Mouse (Mus musculus): ENCODE results near the gene Lamb1. TPM values are rescaled to one million over a fixed set of nuclear protein-coding genes. Genes with fewer than 3 reads are reported as not detected.

Lamb1 gene
- polyA plus RNA-seq, 1 experiment from 2014 or later: 38.1 TPM

GRCm38 (mm10) chr12:31302766-31303511 is 37.9 kb downstream of the Lamb1 start:
- Histone ChIP-seq H3K9me3 (ENCODE audit: control insufficient read depth, low read length) (no peaks in the 10 kb centered on the region), H3K9ac (ENCODE audit: low read length) (no peak overlapping the region)
- ATAC-seq (ENCODE audit: insufficient number of reproducible peaks, low FRiP score, low TSS enrichment, low read depth): no peak

GRCm38 (mm10) chr12:31306075-31306675 is 41.1 kb downstream of the Lamb1 start:
- 75% methylated on average over 5 of the region's 5 CpGs for WGBS
- no peak for ATAC-seq (ENCODE audit: insufficient number of reproducible peaks, low FRiP score, low TSS enrichment, low read depth)
- Histone ChIP-seq H3K4me3 (ENCODE audit: low read depth, low read length) (no peak overlapping the region), H3K4me2 (ENCODE audit: low read depth, severe bottlenecking) (no peak overlapping the region), H3K4me1 (ENCODE audit: control insufficient read depth, insufficient read depth, low read length) (no peaks in the 10 kb centered on the region), H3K9ac (ENCODE audit: low read length) (no peak overlapping the region), H3K27ac (replicated peaks; ENCODE audit: low read depth, low read length) (no peak overlapping the region), H3K27me3 (ENCODE audit: control insufficient read depth, insufficient read depth, low read length) (no peaks in the 10 kb centered on the region), H3K9me3 (ENCODE audit: control insufficient read depth, low read length) (no peaks in the 10 kb centered on the region), H3K36me3 (ENCODE audit: control insufficient read depth, insufficient read depth, low read length) (peaks cover 16% of the 10 kb centered on the region)
- no peak for DNase-seq (ENCODE audit: low spot score)

More at GRCm38 (mm10) chr12:31302766-31303511, 37.9 kb downstream of the Lamb1 start:
- Histone ChIP-seq H3K27ac (replicated peaks; ENCODE audit: low read depth, low read length) (no peak overlapping the region), H3K4me2 (ENCODE audit: low read depth, severe bottlenecking) (no peak overlapping the region), H3K27me3 (ENCODE audit: control insufficient read depth, insufficient read depth, low read length) (no peaks in the 10 kb centered on the region), H3K36me3 (ENCODE audit: control insufficient read depth, insufficient read depth, low read length) (peaks cover 22% of the 10 kb centered on the region), H3K4me1 (ENCODE audit: control insufficient read depth, insufficient read depth, low read length) (no peaks in the 10 kb centered on the region), H3K4me3 (ENCODE audit: low read depth, low read length) (no peak overlapping the region)
- DNase-seq (ENCODE audit: low spot score): no peak
- 88% methylated on average over 16 of the region's 16 CpGs for WGBS

DNA sequence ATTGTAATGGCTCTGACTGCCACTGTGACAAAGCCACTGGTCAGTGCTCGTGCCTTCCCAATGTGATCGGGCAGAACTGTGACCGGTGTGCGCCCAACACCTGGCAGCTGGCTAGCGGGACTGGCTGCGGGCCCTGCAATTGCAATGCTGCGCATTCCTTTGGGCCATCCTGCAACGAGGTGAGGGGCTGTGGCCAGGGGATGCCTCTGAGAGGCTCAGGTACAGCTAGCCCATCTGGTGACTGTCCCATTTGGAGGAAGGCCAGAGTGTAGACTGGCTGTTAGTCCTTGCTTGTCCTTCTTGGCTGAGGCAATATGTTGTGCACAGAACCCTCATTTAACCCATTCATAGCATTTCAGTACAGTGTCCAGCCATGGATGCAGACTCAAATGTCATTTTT is 42.0 kb downstream of the Lamb1 start:
- Histone ChIP-seq H3K4me2 (ENCODE audit: low read depth, severe bottlenecking) (no peak overlapping the region), H3K27ac (replicated peaks; ENCODE audit: low read depth, low read length) (no peak overlapping the region), H3K4me1 (ENCODE audit: control insufficient read depth, insufficient read depth, low read length) (no peaks in the 10 kb centered on the region), H3K9me3 (ENCODE audit: control insufficient read depth, low read length) (no peaks in the 10 kb centered on the region), H3K36me3 (ENCODE audit: control insufficient read depth, insufficient read depth, low read length) (peaks cover 16% of the 10 kb centered on the region), H3K27me3 (ENCODE audit: control insufficient read depth, insufficient read depth, low read length) (no peaks in the 10 kb centered on the region), H3K9ac (ENCODE audit: low read length) (no peak overlapping the region), H3K4me3 (ENCODE audit: low read depth, low read length) (no peak overlapping the region)
- 93% methylated on average over 8 of the region's 8 CpGs for WGBS
- DNase-seq (ENCODE audit: low spot score) (no peak), ATAC-seq (ENCODE audit: insufficient number of reproducible peaks, low FRiP score, low TSS enrichment, low read depth) (no peak)

DNA sequence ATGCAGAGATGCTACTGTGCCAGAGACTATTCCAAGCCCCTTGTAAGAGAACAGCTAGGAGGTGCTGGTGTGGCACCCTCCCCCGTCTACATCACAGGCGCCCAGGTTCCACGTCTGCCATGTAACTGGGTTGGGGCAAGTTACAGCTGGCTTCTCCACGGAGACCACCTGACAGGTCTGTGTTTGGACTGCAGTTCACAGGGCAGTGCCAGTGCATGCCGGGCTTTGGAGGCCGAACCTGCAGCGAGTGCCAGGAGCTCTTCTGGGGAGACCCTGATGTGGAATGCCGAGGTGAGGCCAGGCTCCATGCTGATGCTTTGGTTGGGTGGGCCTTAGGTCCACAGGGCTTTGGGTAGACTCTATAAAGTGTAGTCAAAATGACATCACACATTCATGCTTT is 42.7 kb downstream of the Lamb1 start:
- no peak overlapping the region for H3K4me3 ChIP-seq (ENCODE audit: low read depth, low read length)
- no peak overlapping the region for H3K4me2 ChIP-seq (ENCODE audit: low read depth, severe bottlenecking)
- 93% methylated on average over 8 of the region's 8 CpGs for WGBS
- H3K27me3 ChIP-seq (ENCODE audit: control insufficient read depth, insufficient read depth, low read length): no peaks in the 10 kb centered on the region
- DNase-seq (ENCODE audit: low spot score): no peak
- H3K9ac ChIP-seq (ENCODE audit: low read length): no peak overlapping the region
- no peaks in the 10 kb centered on the region for H3K9me3 ChIP-seq (ENCODE audit: control insufficient read depth, low read length)
- ATAC-seq (ENCODE audit: insufficient number of reproducible peaks, low FRiP score, low TSS enrichment, low read depth): no peak
- H3K4me1 ChIP-seq (ENCODE audit: control insufficient read depth, insufficient read depth, low read length): no peaks in the 10 kb centered on the region
- peaks cover 13% of the 10 kb centered on the region for H3K36me3 ChIP-seq (ENCODE audit: control insufficient read depth, insufficient read depth, low read length)
- no peak overlapping the region for H3K27ac ChIP-seq (replicated peaks; ENCODE audit: low read depth, low read length)

- Histone ChIP-seq H3K27me3 (ENCODE audit: control insufficient read depth, insufficient read depth, low read length) (no peaks in the 10 kb centered on the region), H3K4me2 (ENCODE audit: low read depth, severe bottlenecking) (no peak overlapping the region), H3K4me1 (ENCODE audit: control insufficient read depth, insufficient read depth, low read length) (no peaks in the 10 kb centered on the region), H3K9ac (ENCODE audit: low read length) (no peak overlapping the region), H3K36me3 (ENCODE audit: control insufficient read depth, insufficient read depth, low read length) (peaks cover 7% of the 10 kb centered on the region), H3K27ac (replicated peaks; ENCODE audit: low read depth, low read length) (no peak overlapping the region), H3K9me3 (ENCODE audit: control insufficient read depth, low read length) (no peaks in the 10 kb centered on the region), H3K4me3 (ENCODE audit: low read depth, low read length) (no peak overlapping the region)
- no peak for ATAC-seq (ENCODE audit: insufficient number of reproducible peaks, low FRiP score, low TSS enrichment, low read depth)
- WGBS: 82% methylated on average over 9 of the region's 9 CpGs
- DNase-seq (ENCODE audit: low spot score): no peak
Measured at GRCm38 (mm10) chr12:31310687-31311086, 45.7 kb downstream of the Lamb1 start.

DNA sequence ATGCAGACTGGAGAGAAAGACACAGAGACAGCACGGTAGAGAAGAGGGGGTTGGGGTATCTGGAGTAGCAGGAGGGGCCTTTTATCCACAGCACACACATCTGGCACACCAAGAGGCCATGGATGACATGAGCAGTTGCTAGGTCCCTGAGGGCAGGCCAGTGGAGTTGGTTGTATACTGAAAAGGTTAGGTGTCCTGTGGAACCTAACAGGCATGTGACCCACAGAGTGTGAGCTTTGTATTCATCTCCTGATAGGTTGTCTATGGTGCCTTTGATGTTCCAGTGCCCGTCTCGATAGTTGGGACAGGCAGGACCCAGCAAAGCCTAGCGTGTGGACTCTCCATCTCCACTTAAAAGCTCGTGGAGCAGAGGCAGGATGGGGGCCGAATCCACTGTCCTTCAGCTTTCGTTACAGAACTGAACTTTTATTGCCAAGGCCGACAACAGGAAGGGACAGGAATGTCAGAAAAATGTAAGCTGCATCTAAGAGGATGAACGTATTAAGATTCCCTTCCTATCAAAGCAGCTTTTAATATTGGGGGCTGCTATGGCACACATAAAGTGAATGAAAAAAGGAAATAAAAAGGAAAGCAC is 46.7 kb downstream of the Lamb1 start:
- Histone ChIP-seq H3K4me3 (ENCODE audit: low read depth, low read length) (no peak overlapping the region), H3K4me1 (ENCODE audit: control insufficient read depth, insufficient read depth, low read length) (no peaks in the 10 kb centered on the region), H3K9me3 (ENCODE audit: control insufficient read depth, low read length) (no peaks in the 10 kb centered on the region), H3K36me3 (ENCODE audit: control insufficient read depth, insufficient read depth, low read length) (peaks cover 7% of the 10 kb centered on the region), H3K4me2 (ENCODE audit: low read depth, severe bottlenecking) (no peak overlapping the region), H3K9ac (ENCODE audit: low read length) (no peak overlapping the region), H3K27me3 (ENCODE audit: control insufficient read depth, insufficient read depth, low read length) (no peaks in the 10 kb centered on the region), H3K27ac (replicated peaks; ENCODE audit: low read depth, low read length) (no peak overlapping the region)
- WGBS: 89% methylated on average over 9 of the region's 9 CpGs
- ATAC-seq (ENCODE audit: insufficient number of reproducible peaks, low FRiP score, low TSS enrichment, low read depth) (0 out of 2 replicates have a peak, but pooled peaks have one; percentile 21), DNase-seq (ENCODE audit: low spot score) (no peak)

DNA sequence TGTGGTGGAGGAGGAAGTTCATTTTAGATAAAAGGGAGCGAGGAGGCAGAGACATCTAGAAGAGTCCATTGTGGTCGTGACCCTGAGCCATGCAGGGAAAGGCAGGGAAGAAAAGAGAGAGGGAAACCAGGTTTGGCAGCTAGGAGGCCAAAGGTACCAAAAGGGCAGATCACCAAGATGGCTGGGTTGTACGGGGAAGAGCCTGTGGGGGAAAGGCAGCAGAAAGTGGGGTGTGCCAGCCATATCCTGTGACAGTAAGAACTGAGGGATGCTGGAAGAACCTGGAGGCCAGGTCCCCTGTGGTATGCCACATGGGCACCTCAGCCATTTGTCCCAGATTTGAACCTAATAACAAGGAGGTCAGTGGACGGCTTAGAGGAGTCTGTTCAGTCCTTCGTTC is 47.2 kb downstream of the Lamb1 start:
- peaks cover 7% of the 10 kb centered on the region for H3K36me3 ChIP-seq (ENCODE audit: control insufficient read depth, insufficient read depth, low read length)
- ATAC-seq (ENCODE audit: insufficient number of reproducible peaks, low FRiP score, low TSS enrichment, low read depth) (no peak), DNase-seq (ENCODE audit: low spot score) (no peak)
- no peak overlapping the region for H3K4me2 ChIP-seq (ENCODE audit: low read depth, severe bottlenecking)
- H3K4me1 ChIP-seq (ENCODE audit: control insufficient read depth, insufficient read depth, low read length): no peaks in the 10 kb centered on the region
- no peaks in the 10 kb centered on the region for H3K9me3 ChIP-seq (ENCODE audit: control insufficient read depth, low read length)
- WGBS: 94% methylated on average over 5 of the region's 5 CpGs
- no peaks in the 10 kb centered on the region for H3K27me3 ChIP-seq (ENCODE audit: control insufficient read depth, insufficient read depth, low read length)
- H3K9ac ChIP-seq (ENCODE audit: low read length): no peak overlapping the region
- H3K4me3 ChIP-seq (ENCODE audit: low read depth, low read length): no peak overlapping the region
- H3K27ac ChIP-seq (replicated peaks; ENCODE audit: low read depth, low read length): no peak overlapping the region

- DNase-seq (ENCODE audit: low spot score) (no peak), ATAC-seq (ENCODE audit: insufficient number of reproducible peaks, low FRiP score, low TSS enrichment, low read depth) (no peak)
- no peak overlapping the region for H3K4me3 ChIP-seq (ENCODE audit: low read depth, low read length)
- no peak overlapping the region for H3K27ac ChIP-seq (replicated peaks; ENCODE audit: low read depth, low read length)
- no peak overlapping the region for H3K4me2 ChIP-seq (ENCODE audit: low read depth, severe bottlenecking)
- peaks cover 5% of the 10 kb centered on the region; the same call in 1 of the 2 replicates for H3K36me3 ChIP-seq (ENCODE audit: control insufficient read depth, insufficient read depth, low read length)
- no peak overlapping the region for H3K9ac ChIP-seq (ENCODE audit: low read length)
- no peaks in the 10 kb centered on the region for H3K27me3 ChIP-seq (ENCODE audit: control insufficient read depth, insufficient read depth, low read length)
- 95% methylated on average over 4 of the region's 4 CpGs for WGBS
- no peaks in the 10 kb centered on the region for H3K9me3 ChIP-seq (ENCODE audit: control insufficient read depth, low read length)
- H3K4me1 ChIP-seq (ENCODE audit: control insufficient read depth, insufficient read depth, low read length): no peaks in the 10 kb centered on the region
Measured at GRCm38 (mm10) chr12:31313136-31313535, 48.1 kb downstream of the Lamb1 start.
